Mouse (Mus musculus) spleen, adult 2 months (tissue): Measurements from ENCODE around the gene Castor1. TPM values are rescaled to one million over a fixed set of nuclear protein-coding genes. Genes with fewer than 3 reads are reported as not detected.

ENCODE experiments used
- DNase-seq, 2 experiments: peaks; one replicate each; pipeline versions ENCODE4 v3.0.0 to v3.0.0-alpha.2; 2012 to 2021; ENCODE audit warnings: low spot score in 2 of 2, low read depth in 1 of 2
- H3K27ac ChIP-seq: fragments of 200-500 bp; 2 replicates; pipeline ENCODE4 v1.5.1; 2012; ENCODE audit warnings: low read length, inconsistent platforms; ENCODE audit not compliant: insufficient read depth
- H3K27me3 ChIP-seq: fragments of 200-500 bp; 2 replicates; pipeline ENCODE4 v1.6.1; 2012; ENCODE audit warnings: mild to moderate bottlenecking, moderate library complexity, low read length, inconsistent platforms; ENCODE audit not compliant: control insufficient read depth, insufficient read depth
- H3K36me3 ChIP-seq: fragments of 200-500 bp; 2 replicates; pipeline ENCODE4 v1.6.1; 2012; ENCODE audit warnings: mild to moderate bottlenecking, low read length, inconsistent platforms; ENCODE audit not compliant: control insufficient read depth, insufficient read depth
- H3K4me1 ChIP-seq: fragments of 200-500 bp; 2 replicates; pipeline ENCODE4 v1.6.1; 2011; ENCODE audit warnings: inconsistent platforms; ENCODE audit not compliant: control insufficient read depth, insufficient read depth, insufficient read length
- H3K4me3 ChIP-seq: fragments of 200-500 bp; 2 replicates; pipeline ENCODE4 v1.5.1; 2011; ENCODE audit warnings: mild to moderate bottlenecking, inconsistent platforms; ENCODE audit not compliant: insufficient read depth, insufficient read length; ENCODE audit errors: extremely low read depth
- CTCF ChIP-seq: fragments of 200-500 bp; IDR thresholded peaks from 2 replicates; pipeline ENCODE4 v1.5.1; 2011; ENCODE audit warnings: mild to moderate bottlenecking, inconsistent platforms; ENCODE audit not compliant: insufficient read depth, insufficient read length, insufficient replicate concordance; ENCODE audit errors: extremely low read depth
- POLR2A ChIP-seq: fragments of 200-500 bp; IDR thresholded peaks from 2 replicates; pipeline ENCODE4 v1.6.1; 2011; ENCODE audit warnings: low read depth, low read length, inconsistent platforms
- WGBS: fragments of 180-500 bp; shearing (Covaris S2); methylation state at CpG from one replicate; pipeline ENCODE4 v1.1.7; 2018; 5-methylcytosine and 5-hydroxymethylcytosine counted together
- polyA plus RNA-seq: library from polyadenylated mRNA; depleted of rRNA; stranded (reverse); fragments of >200 nt; gene quantifications from 2 replicates; pipeline ENCODE4 v1.2.3, GENCODE M21; 2012

The Castor1 gene
- polyA plus RNA-seq, 1 experiment = 9.9 TPM

DNA sequence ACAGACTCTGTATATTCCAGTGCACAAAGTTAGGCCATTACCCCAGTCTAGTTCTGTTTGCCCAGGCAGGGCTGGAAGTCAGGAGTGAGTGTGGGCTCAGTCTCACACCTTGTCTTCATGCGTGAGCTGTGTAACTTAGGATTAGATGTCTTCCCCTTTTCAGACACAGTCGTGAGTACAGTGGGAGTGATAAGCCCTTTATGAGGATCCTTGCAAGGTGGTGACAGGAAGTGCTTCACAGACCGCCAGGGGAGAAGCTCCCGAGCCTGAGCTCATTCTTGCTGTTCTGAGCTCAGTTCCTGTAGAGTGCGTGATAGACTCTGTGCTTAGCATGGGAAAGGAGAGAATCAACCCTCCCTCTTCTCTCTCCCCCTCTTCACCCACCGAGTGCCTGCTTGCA lies 11.5 kb upstream of the Castor1 start:
- no peak for DNase-seq
- H3K27me3 ChIP-seq = no peaks in the 10 kb centered on the region
- peaks cover 13% of the 10 kb centered on the region for H3K4me1 ChIP-seq
- peak overlapping the region; percentile 52 for H3K27ac ChIP-seq
- H3K4me3 ChIP-seq = no peak overlapping the region
- 30% methylated on average over 6 of the region's 6 CpGs for WGBS
- no peak for TF ChIP-seq POLR2A
- TF ChIP-seq CTCF = no peak
- H3K36me3 ChIP-seq = peaks cover 16% of the 10 kb centered on the region

GRCm38 (mm10) chr11:4207655-4208054 lies 10.4 kb upstream of the Castor1 start:
- 92% methylated on average over 9 of the region's 9 CpGs for WGBS
- no peak overlapping the region for H3K27ac ChIP-seq
- peaks cover 21% of the 10 kb centered on the region for H3K36me3 ChIP-seq

GRCm38 (mm10) chr11:4209556-4209955 lies 8.5 kb upstream of the Castor1 start:
- no peak overlapping the region for H3K27ac ChIP-seq
- peaks cover 39% of the 10 kb centered on the region for H3K36me3 ChIP-seq
- H3K4me3 ChIP-seq = no peak overlapping the region
- WGBS = 68% methylated on average over 5 of the region's 5 CpGs
- TF ChIP-seq CTCF (no peak), POLR2A (no peak)
- H3K27me3 ChIP-seq = no peaks in the 10 kb centered on the region
- peaks cover 5% of the 10 kb centered on the region; the same call in 1 of the 2 replicates for H3K4me1 ChIP-seq
- no peak for DNase-seq

More at GRCm38 (mm10) chr11:4207655-4208054, 10.4 kb upstream of the Castor1 start:
- no peak for DNase-seq
- Histone ChIP-seq H3K27me3 (no peaks in the 10 kb centered on the region), H3K4me3 (no peak overlapping the region), H3K4me1 (peaks cover 7% of the 10 kb centered on the region; the same call in 1 of the 2 replicates)
- no peak for TF ChIP-seq CTCF
- no peak for TF ChIP-seq POLR2A

- no peak for DNase-seq
- H3K27ac ChIP-seq = no peak overlapping the region
Measured at GRCm38 (mm10) chr11:4210786-4211185, 7.2 kb upstream of the Castor1 start.

DNA sequence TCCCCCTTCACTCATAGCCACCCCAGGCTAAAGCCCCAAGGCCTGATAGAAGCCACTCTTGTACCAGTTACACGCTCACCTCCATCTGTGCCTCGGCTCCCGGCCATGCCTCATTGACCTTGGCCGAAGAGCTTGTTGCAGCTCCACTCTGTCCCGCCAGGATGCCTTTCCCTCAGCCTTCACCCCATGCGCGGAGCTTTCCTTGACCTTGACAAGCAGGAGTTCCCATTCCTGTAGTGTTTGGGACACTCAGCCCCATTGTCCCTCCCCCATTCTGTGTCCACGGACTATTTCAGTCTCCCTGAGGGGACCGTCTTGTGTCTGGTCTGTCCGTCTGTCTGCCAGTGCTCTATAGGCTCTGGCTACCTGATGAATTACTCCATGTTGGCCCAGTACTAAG lies 4.9 kb upstream of the Castor1 start:
- Histone ChIP-seq H3K27ac (no peak overlapping the region), H3K27me3 (no peaks in the 10 kb centered on the region), H3K36me3 (peaks cover 40% of the 10 kb centered on the region), H3K4me3 (no peak overlapping the region), H3K4me1 (0 out of 2 replicates have a peak, but pooled peaks cover 2% of the 10 kb centered on the region)
- WGBS = 91% methylated on average over 10 of the region's 10 CpGs
- DNase-seq = no peak
- TF ChIP-seq CTCF (no peak), POLR2A (no peak)

More at GRCm38 (mm10) chr11:4210786-4211185, 7.2 kb upstream of the Castor1 start:
- Histone ChIP-seq H3K4me1 (peaks cover 3% of the 10 kb centered on the region; the same call in 1 of the 2 replicates), H3K36me3 (peaks cover 44% of the 10 kb centered on the region), H3K27me3 (no peaks in the 10 kb centered on the region), H3K4me3 (no peak overlapping the region)
- WGBS = 67% methylated on average over 1 of the region's 1 CpGs
- TF ChIP-seq CTCF = no peak
- no peak for TF ChIP-seq POLR2A

DNA sequence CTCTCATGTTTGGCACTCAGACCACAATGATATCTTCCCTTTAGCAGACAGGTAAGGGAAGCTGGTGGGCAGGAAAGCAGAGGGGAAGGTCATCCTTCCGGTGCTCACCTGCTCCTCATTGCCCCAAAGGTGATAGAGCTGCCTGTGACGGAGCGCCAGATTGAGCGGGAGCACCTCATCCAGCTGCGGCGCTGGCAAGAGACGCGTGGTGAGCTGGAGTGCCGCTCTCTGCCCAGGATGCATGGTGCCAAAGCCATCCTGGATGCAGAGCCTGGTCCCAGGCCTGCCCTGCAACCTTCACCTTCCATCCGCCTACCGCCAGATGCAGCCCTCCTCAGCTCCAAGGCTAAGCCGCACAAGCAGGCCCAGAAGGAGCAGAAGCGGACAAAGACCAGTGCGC lies 3.5 kb upstream of the Castor1 start:
- Histone ChIP-seq H3K4me1 (peaks cover 5% of the 10 kb centered on the region; the same call in 1 of the 2 replicates), H3K27ac (no peak overlapping the region), H3K4me3 (no peak overlapping the region), H3K36me3 (peaks cover 35% of the 10 kb centered on the region), H3K27me3 (no peaks in the 10 kb centered on the region)
- TF ChIP-seq CTCF (no peak), POLR2A (no peak)
- DNase-seq = no peak
- 94% methylated on average over 14 of the region's 14 CpGs for WGBS

GRCm38 (mm10) chr11:4215061-4215460 lies 3.0 kb upstream of the Castor1 start:
- Histone ChIP-seq H3K4me1 (peaks cover 5% of the 10 kb centered on the region; the same call in 1 of the 2 replicates), H3K27ac (no peak overlapping the region), H3K27me3 (no peaks in the 10 kb centered on the region), H3K4me3 (no peak overlapping the region), H3K36me3 (peaks cover 35% of the 10 kb centered on the region)
- TF ChIP-seq CTCF (no peak), POLR2A (no peak)
- DNase-seq = no peak
- WGBS = 93% methylated on average over 10 of the region's 10 CpGs
